Mouse (Mus musculus): Measurements from ENCODE around the gene Gle1. TPM values are rescaled to one million over a fixed set of nuclear protein-coding genes. Genes with fewer than 3 reads are reported as not detected.

Gle1 gene
- total RNA-seq, 2 experiments from 2014 or later, result 43.2 to 44.4 TPM

- peak; percentile 52 to 73 for DNase-seq (ENCODE audit: low spot score in 2 of 2)
These were observed 29.4 kb downstream of the Gle1 start for GRCm38 (mm10) chr2:29964354-29965249.

GRCm38 (mm10) chr2:29965250-29965843 lies 30.1 kb downstream of the Gle1 start, which contains the start of gene Sptan1:
Gene Sptan1 (plus strand): TSS chr2:29965560.
- DNase-seq (ENCODE audit: low spot score in 2 of 2), result peak; percentile 93 to 97

- DNase-seq (ENCODE audit: low spot score in 2 of 2), result peak; percentile 52 to 59
These were observed 30.7 kb downstream of the Gle1 start for GRCm38 (mm10) chr2:29965906-29966305.

GRCm38 (mm10) chr2:29966826-29967225 lies 31.6 kb downstream of the Gle1 start:
- DNase-seq (ENCODE audit: low spot score in 2 of 2), result peak in 1 of 2 experiments; percentile 60

GRCm38 (mm10) chr2:29967768-29968167 lies 32.5 kb downstream of the Gle1 start:
- no peak for DNase-seq (ENCODE audit: low spot score in 2 of 2)

- DNase-seq (ENCODE audit: low spot score in 2 of 2), result no peak
These were observed 33.4 kb downstream of the Gle1 start for GRCm38 (mm10) chr2:29968638-29969037.

- DNase-seq (ENCODE audit: low spot score in 2 of 2), result peak in 1 of 2 experiments; percentile 51
These were observed 36.8 kb downstream of the Gle1 start for GRCm38 (mm10) chr2:29971838-29972635.

GRCm38 (mm10) chr2:29973525-29973924 lies 38.3 kb downstream of the Gle1 start:
- no peak for DNase-seq (ENCODE audit: low spot score in 2 of 2)

- peak in 1 of 2 experiments; percentile 62 for DNase-seq (ENCODE audit: low spot score in 2 of 2)
These were observed 42.1 kb downstream of the Gle1 start for GRCm38 (mm10) chr2:29977307-29977706.

- no peak for DNase-seq (ENCODE audit: low spot score in 2 of 2)
These were observed 45.4 kb downstream of the Gle1 start for GRCm38 (mm10) chr2:29980661-29981060.

- DNase-seq (ENCODE audit: low spot score in 2 of 2), result no peak
These were observed 56.7 kb downstream of the Gle1 start for GRCm38 (mm10) chr2:29991962-29992361.

GRCm38 (mm10) chr2:30009101-30009500 lies 73.9 kb downstream of the Gle1 start:
- DNase-seq (ENCODE audit: low spot score in 2 of 2), result no peak

Small RNAs within 50 kb of the gene (microRNA-seq; reads per million reads assigned to microRNA genes)
- gene Mir6997, result 0.25 to 2.3 reads per million in 2 experiments

Other genes starting within 250 kb of the Gle1 start
- under 1 TPM; 0.30 to 0.61 TPM for gene Gm13420, start 183.7 kb upstream of the Gle1 start, total RNA-seq (2021)
- not detected for gene Gm13547, start 176.1 kb upstream of the Gle1 start, total RNA-seq (2021)
- gene Coq4, start 147.9 kb upstream of the Gle1 start, total RNA-seq (2021), result 10 to 100 TPM; 22.4 to 25.2 TPM
- 10 to 100 TPM; 40.8 to 41.4 TPM for gene Trub2, start 146.9 kb upstream of the Gle1 start, total RNA-seq (2021)
- gene Slc27a4, start 132.8 kb upstream of the Gle1 start, total RNA-seq (2021), result 10 to 100 TPM; 66.1 to 66.4 TPM
- gene Urm1, start 115.4 kb upstream of the Gle1 start, total RNA-seq (2021), result 10 to 100 TPM; 44.5 to 50.7 TPM
- gene Cercam, start 66.3 kb upstream of the Gle1 start, total RNA-seq (2021), result 1 to 10 TPM; 7.5 to 9.0 TPM
- 10 to 100 TPM; 87.0 to 88.7 TPM for gene Odf2, start 46.2 kb upstream of the Gle1 start, total RNA-seq (2021)
- 100 to 1,000 TPM; 815 TPM for gene Sptan1, start 30.1 kb downstream of the Gle1 start, total RNA-seq (2021)
- 10 to 100 TPM; 38.3 to 39.4 TPM for gene Wdr34, start 113.5 kb downstream of the Gle1 start, total RNA-seq (2021)
- gene Set, start 122.0 kb downstream of the Gle1 start, total RNA-seq (2021), result 100 to 1,000 TPM; 192 to 199 TPM
- 1 to 10 TPM; 2.1 to 3.8 TPM for gene Pkn3, start 142.3 kb downstream of the Gle1 start, total RNA-seq (2021)
- gene Zdhhc12, start 158.2 kb downstream of the Gle1 start, total RNA-seq (2021), result 10 to 100 TPM in 1 of 2 experiments, 1 to 10 TPM in 1; 7.9 to 10.5 TPM
- 100 to 1,000 TPM; 187 to 193 TPM for gene Zer1, start 189.2 kb downstream of the Gle1 start, total RNA-seq (2021)
- 10 to 100 TPM; 51.1 to 54.7 TPM for gene Tbc1d13, start 198.3 kb downstream of the Gle1 start, total RNA-seq (2021)
- 10 to 100 TPM; 20.7 to 24.9 TPM for gene Endog, start 236.1 kb downstream of the Gle1 start, total RNA-seq (2021)
- gene Spout1, start 243.0 kb downstream of the Gle1 start, total RNA-seq (2021), result 10 to 100 TPM; 34.2 to 34.6 TPM